In genomic region chr15:87715037-87715676, GRCm38 (mm10) we compare ENCODE assay signal across 8 mouse cellular contexts.
DNase-seq lines count a peak whose midpoint lies in the region; ATAC-seq lines count a peak whose summit lies in the region.

No protein-coding gene starts in this region.

- H3K9ac ChIP-seq in hindbrain, embryonic 12.5 days, result no peak overlapping the region
- H3K9ac ChIP-seq in midbrain, embryonic 15.5 days, result no peak overlapping the region

- peaks cover 29% of the 10 kb centered on the region for H3K4me1 ChIP-seq in hindbrain, embryonic 12.5 days
- H3K4me1 ChIP-seq in midbrain, embryonic 15.5 days, result peaks cover 18% of the 10 kb centered on the region; the same call in 1 of the 2 replicates

- peak overlapping the region; percentile 30 for H3K27ac ChIP-seq in hindbrain, embryonic 12.5 days
- no peak overlapping the region for H3K27ac ChIP-seq in midbrain, embryonic 15.5 days

- peak; percentile 46; the same call in 1 of the 2 replicates for ATAC-seq in hindbrain, embryonic 12.5 days (ENCODE audit: low FRiP score)
- ATAC-seq in midbrain, embryonic 15.5 days (replicated peaks), result peak; percentile 70

- H3K4me2 ChIP-seq in hindbrain, embryonic 12.5 days (replicated peaks), result no peak overlapping the region
- H3K4me2 ChIP-seq in midbrain, embryonic 15.5 days, result no peak overlapping the region

- no peak overlapping the region for H3K4me3 ChIP-seq in hindbrain, embryonic 12.5 days
- H3K4me3 ChIP-seq in midbrain, embryonic 15.5 days, result no peak overlapping the region

- H3K9me3 ChIP-seq in hindbrain, embryonic 12.5 days (replicated peaks), result no peaks in the 10 kb centered on the region
- no peaks in the 10 kb centered on the region for H3K9me3 ChIP-seq in midbrain, embryonic 15.5 days

- H3K27me3 ChIP-seq in hindbrain, embryonic 12.5 days, result no peaks in the 10 kb centered on the region
- H3K27me3 ChIP-seq in midbrain, embryonic 15.5 days (replicated peaks), result no peaks in the 10 kb centered on the region

- H3K36me3 ChIP-seq in hindbrain, embryonic 12.5 days, result peaks cover 3% of the 10 kb centered on the region; the same call in 1 of the 2 replicates
- H3K36me3 ChIP-seq in midbrain, embryonic 15.5 days (replicated peaks), result no peaks in the 10 kb centered on the region

- DNase-seq in layer of hippocampus, adult 11-12 months (ENCODE audit: low spot score), result peak; percentile 74
- no peak for DNase-seq in layer of hippocampus, postnatal 25 days (ENCODE audit: extremely low spot score in 1 of 2, low spot score in 1 of 2)
- DNase-seq in cerebellum, postnatal 14 days, result peak; percentile 30 to 48
- no peak for DNase-seq in thymus, postnatal 36 days
- DNase-seq in urinary bladder, postnatal 25 days (ENCODE audit: low spot score), result no peak
- no peak for DNase-seq in ovary, postnatal 36 days (ENCODE audit: low spot score)

- WGBS in hindbrain, embryonic 12.5 days, result 50% methylated on average over 9 of the region's 9 CpGs
- WGBS in midbrain, embryonic 15.5 days, result 54% methylated on average over 9 of the region's 9 CpGs

Comparison
In these comparisons a context has a peak if more than half of its experiments do, and no peak if none do; other contexts are left out.
1. DNase-seq: peak in layer of hippocampus, adult 11-12 months (single experiment) and cerebellum, postnatal 14 days (2 of 2); none in layer of hippocampus, postnatal 25 days (0 of 2), thymus, postnatal 36 days (0 of 2), urinary bladder, postnatal 25 days (single experiment) and ovary, postnatal 36 days (single experiment).